Mouse (Mus musculus): ENCODE results near the gene Adprm.

Adprm gene

GRCm38 (mm10) chr11:67077435-67077834 lies 25.0 kb upstream of the Adprm start:
- DNase-seq (ENCODE audit: extremely low read depth, low read depth, low spot score) = no peak

GRCm38 (mm10) chr11:67076781-67077180 lies 24.4 kb upstream of the Adprm start:
- no peak for DNase-seq (ENCODE audit: extremely low read depth, low read depth, low spot score)

DNA sequence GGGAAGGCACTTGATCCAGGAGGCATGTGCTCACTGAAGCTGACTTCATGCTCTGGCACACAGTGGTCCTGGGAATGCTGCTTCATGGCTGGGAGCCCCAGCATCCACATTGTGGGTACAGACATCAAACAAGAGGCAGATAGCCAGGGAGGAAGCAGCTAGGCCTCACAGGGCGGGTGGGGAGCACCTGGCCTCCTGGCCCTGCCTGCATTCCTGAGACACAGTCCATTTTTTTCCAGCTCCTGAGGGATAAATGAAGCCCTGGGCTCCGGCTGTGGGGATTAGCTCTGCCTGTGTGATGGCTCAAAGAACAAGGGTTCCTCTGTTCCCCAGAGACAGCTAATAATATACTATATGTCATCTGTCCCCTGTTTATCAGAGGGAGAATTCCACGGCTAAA lies 22.6 kb upstream of the Adprm start:
- no peak for DNase-seq (ENCODE audit: extremely low read depth, low read depth, low spot score)

DNA sequence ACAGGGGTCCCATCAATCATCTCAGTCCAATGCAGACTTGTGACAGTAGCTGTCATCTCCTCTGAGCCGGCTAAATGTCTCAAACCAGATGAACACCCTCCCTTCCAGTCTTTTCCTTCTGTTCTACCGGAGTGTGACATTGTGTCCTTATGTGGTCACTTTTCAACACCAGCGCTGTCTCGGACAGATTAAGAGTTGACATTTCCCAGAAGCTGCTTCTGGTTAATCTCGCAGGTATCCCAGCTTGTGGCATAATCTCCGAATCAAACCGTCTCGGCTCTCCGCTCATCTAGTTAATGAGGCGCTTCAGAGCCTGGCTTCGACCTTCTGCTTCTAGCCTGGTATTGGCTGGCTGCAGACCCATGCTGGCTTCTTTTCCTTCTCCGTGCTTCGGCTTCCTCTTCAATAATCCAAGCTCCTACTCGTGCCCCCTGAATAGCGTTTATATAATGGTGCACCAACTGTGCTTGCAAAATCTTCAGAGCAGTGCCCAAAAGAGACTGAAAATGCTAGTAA lies 20.3 kb upstream of the Adprm start:
- DNase-seq (ENCODE audit: extremely low read depth, low read depth, low spot score) = no peak

GRCm38 (mm10) chr11:67067741-67068140 lies 15.3 kb upstream of the Adprm start:
- no peak for DNase-seq (ENCODE audit: extremely low read depth, low read depth, low spot score)

- no peak for DNase-seq (ENCODE audit: extremely low read depth, low read depth, low spot score)
Observed at GRCm38 (mm10) chr11:67062726-67063125, 10.3 kb upstream of the Adprm start.

DNA sequence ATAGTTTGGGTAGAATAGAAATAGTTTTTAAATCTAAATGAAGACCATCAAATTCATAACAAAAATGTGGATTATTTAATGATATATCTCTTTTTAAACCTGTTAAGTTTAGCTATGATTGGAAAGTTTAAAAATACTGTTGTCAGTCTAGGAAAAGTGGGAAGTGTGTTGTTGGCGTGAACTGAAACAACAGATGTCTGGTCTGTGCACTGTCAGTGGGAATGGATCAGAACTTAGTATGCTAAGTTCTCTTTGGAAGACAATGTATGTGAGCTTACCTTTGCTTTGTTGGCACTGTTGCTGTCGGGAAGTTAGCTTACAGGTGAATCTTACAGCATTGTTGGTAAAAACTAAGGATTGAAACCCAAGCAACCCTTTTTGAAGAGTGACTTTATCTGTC lies 8.9 kb upstream of the Adprm start:
- DNase-seq (ENCODE audit: extremely low read depth, low read depth, low spot score) = no peak

GRCm38 (mm10) chr11:67054754-67055365 lies 2.5 kb upstream of the Adprm start:
- no peak for DNase-seq (ENCODE audit: extremely low read depth, low read depth, low spot score)

DNA sequence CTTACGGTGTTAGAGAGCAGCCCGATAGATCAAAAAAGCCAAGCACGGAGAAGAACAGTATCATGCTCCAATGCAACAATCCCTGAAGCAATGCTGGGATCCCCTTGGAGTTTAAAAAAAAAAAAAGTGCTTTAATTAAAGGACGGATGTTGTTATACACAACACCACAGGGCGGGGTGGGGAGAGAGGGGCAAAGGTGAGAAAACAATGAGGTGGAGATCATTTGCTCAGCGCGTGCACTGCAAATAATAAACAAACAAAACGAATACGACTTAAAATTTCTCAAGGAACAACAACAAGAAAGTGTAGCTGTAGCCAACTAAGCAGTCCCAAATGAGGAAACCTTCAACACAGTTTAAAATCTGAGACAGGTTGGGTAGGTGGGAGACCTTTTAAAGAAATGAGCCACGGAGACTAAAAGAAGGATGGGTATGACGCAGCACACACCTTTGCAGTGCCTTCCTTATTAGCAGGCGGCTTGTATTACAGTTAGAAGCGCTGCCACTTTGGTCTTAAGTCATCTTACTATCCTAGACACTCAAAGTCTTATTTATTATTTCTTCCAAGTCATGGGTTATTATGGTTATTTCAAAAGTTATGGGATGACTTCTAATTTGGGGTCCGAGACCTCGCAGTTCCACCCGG lies 596 bp downstream of the Adprm start:
- DNase-seq (ENCODE audit: extremely low read depth, low read depth, low spot score) = no peak

DNA sequence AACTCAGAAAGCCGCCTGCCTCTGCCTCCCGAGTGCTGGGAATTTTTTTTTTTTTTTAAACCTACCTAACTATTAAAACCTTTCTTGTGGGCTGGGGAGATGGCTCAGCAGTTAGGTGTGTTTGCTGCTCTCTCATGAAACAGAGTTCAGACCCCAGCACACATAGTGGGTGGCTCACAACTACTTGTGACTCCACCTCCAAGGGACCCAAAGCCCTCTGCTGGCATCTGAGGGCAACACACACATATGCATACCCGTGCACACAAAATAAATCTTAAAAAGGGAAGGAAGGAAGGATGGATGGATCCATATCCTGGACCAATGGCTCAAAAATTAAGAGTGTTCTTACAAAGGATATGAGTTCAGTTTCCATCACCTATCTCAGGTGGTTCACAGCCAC lies 3.1 kb downstream of the Adprm start:
- DNase-seq (ENCODE audit: extremely low read depth, low read depth, low spot score) = no peak

DNA sequence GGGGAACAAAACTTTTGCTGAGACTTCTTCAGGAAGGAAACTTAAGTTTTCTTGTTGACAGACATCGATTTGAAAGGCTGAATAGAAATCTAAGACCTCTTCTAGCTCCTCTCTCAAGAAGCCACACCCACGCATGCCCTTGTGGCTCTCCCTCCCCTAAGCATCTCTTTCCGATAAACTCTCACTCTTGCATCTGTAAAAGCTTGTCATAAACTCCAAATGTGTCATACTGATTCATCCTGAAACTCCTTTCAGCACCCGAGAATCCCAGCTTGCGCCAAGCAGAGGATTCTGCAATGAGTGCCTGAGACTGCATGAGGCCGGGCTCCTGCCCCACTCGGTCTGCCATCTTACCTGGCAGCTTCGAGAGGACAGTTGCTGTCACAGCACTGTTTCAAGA lies 3.9 kb downstream of the Adprm start:
- DNase-seq (ENCODE audit: extremely low read depth, low read depth, low spot score) = no peak

DNA sequence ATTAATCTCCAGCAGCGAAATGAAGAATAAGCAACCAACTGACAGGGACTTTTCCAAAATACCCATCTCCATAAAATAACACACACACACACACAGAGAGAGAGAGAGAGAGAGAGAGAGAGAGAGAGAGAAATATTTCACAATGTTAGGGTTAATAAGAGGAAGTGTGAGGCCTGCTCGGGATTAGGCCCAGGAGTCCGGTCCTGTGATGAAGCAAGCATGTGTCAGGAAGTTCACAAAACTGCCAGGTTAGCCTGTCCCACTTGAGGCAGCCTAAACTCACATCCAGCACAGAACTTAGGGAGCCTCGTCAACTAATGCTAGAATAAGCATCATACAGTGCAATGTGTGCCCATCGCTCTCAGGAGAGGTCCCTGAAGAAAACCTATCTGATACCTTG lies 5.2 kb downstream of the Adprm start:
- no peak for DNase-seq (ENCODE audit: extremely low read depth, low read depth, low spot score)

GRCm38 (mm10) chr11:67044959-67045358 lies 7.4 kb downstream of the Adprm start:
- DNase-seq (ENCODE audit: extremely low read depth, low read depth, low spot score) = no peak

GRCm38 (mm10) chr11:67043007-67043406 lies 9.4 kb downstream of the Adprm start:
- no peak for DNase-seq (ENCODE audit: extremely low read depth, low read depth, low spot score)

DNA sequence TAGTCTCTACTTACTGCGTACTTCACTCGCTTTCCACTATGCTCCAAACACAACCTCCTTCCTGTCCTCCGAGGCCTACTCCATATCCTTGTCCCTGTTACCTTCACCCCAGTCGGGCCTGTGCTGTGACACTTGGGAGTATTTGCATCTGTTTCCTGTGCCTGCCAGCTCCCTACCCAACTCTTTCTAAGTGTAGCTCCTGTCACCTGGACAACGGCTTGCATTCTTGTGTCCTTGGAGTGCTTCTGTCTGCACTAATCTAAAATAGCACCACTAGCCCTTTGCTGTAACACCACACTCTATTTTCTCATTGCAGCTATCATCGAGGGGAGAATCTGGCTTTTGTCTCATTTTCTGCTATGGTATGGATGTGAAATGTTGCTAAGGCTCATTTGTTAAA lies 11.9 kb downstream of the Adprm start:
- no peak for DNase-seq (ENCODE audit: extremely low read depth, low read depth, low spot score)

DNA sequence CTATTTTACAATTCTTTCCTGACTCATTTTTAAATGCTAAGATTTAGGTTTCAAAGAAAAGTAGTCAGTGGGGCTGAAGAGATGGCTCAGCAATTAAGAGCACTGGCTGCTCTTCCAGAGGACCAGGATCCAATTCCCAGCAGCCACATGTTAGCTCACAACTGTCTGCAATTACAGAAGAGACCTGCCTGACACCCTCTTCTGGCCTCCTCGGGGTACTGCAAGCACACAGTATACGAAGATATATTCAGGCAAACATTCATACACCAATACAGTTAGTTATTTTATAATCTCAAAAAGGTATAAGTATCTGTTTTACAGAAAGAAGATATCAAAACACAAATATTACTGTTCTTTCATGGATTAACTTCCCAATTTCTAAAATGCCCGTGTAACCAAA lies 12.6 kb downstream of the Adprm start:
- DNase-seq (ENCODE audit: extremely low read depth, low read depth, low spot score) = no peak

DNA sequence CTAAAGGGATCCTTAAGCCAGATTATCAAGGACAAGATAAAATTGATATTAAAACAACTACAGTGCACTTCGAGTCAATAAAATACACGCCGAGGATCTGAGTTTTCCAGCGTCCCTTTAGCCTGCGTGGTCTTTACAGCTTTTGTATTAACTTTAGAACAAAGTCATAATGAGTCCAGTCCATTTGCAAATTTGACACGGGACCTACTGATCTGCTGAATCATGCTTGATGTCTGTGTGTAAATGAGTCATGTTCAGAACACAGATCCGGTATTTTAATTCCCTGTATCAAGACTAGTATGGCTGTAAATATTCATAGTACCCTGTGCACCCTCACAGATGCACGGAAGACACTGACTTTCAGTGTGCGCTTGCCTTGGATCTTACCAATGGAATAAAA lies 15.5 kb downstream of the Adprm start:
- no peak for DNase-seq (ENCODE audit: extremely low read depth, low read depth, low spot score)

DNA sequence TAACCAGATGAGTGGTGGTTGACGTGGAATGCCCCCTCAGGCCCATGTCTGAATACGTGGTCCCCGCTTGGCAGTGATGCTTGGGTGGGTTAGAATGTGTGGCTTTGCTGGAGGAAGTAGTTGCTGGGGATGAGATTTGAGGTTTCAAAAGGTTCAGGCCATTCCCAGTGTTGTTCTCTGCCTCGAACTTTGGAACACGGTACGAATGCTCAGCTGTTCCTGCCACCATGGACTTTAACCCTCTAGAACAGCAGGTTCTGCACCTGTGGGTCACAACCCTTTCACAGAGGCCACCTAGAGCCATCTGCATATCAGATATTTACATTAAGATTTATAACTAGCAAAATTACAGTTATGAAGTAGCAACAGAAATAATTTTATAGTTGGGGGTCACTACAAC lies 16.2 kb downstream of the Adprm start:
- no peak for DNase-seq (ENCODE audit: extremely low read depth, low read depth, low spot score)

DNA sequence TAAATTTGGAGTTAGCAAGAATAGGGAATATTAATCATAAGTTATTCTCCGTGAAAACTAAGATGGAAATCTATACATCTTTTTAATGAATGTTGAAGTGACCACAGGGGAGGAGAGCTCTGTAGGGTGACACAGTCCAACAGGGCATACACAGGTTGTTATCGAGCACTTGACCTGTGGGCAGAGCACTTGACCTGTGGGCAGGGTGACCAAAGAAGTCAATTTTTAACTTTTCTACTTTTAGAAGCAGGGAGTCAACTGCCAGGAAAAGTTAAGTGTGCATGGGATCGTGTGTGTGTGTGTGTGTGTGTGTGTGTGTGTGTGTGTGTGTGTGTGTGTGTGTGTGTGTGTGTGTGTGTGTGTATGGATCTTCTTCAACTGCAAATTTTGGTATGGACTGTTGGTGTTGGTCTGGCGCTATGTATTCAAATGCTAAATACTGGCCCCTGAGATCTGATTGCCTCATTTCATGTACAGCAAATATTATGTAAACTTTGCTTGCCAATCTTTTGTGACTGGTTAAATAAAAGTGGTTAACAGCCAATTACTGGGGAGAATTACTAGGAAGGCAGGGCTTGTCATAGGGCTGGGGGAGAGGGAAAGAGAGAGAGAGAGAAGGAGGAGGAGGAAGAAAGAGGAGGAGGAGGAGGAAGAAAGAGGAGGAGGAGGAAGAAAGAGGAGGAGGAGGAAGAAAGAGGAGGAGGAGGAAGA lies 17.5 kb downstream of the Adprm start:
- no peak for DNase-seq (ENCODE audit: extremely low read depth, low read depth, low spot score)

DNA sequence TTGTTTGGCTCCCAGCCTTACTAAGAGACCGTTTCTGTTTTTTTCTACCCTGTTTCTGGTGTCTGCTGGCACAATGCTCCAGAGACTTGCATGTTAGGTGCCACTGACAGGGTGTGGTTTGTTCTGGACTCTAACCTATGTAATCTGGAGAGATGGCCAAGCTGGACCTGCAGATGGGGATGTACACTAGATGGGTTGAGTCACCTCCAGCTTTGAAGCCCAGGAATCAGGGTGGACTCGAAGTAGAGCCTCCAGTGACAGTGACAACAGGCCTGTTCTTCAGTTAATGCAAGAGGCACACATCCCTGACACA lies 20.8 kb downstream of the Adprm start:
- DNase-seq (ENCODE audit: extremely low read depth, low read depth, low spot score) = no peak

DNA sequence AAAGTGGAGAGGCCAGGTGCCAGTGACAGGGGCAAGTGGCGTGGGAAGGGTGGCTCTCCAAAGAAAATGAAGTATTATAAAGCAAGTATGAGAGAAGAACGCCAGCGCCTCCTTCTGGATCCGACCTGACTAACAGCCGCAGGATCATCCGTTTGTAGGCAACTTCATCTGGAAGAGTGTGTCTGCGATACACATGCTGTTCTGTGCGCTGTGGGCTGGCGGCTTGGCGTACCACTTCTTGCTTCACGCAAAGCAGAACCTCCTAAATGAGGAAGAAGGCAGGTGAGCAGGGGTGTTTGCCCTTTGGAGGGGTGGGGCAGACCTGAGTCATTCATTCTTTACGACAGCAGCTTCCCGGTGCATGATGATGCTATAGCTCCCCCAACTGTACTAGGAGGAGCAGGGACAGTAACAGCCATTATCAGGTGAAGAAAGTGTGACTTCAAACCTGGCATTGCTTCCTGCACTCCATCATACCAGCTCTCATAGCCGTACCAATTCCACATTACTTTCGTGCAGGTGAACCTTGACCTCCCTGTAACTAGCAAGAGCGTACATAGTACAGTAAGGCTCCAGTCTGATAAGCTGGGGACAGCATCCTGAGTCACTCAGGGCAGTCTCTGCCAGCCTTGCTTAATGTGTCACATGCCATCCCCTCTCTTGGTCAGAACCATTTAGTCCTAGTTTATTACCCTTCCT lies 21.3 kb downstream of the Adprm start:
- no peak for DNase-seq (ENCODE audit: extremely low read depth, low read depth, low spot score)

Measured in fat pad, adult 2 months (tissue).